Mouse (Mus musculus) heart, adult 2 months (tissue): ENCODE measurements around the gene Lmln. TPM values are rescaled to one million over a fixed set of nuclear protein-coding genes. Genes with fewer than 3 reads are reported as not detected.
"Not testable (repeated sequence)": the region's sequence is repeated elsewhere in the genome, so short reads cannot be mapped to it uniquely, and the experiment has no call there.

Experiments
- DNase-seq, 2 experiments: peaks; one replicate each; pipeline ENCODE4 v3.0.0; 2021
- H3K27ac ChIP-seq: fragments of 200-600 bp; 2 replicates; pipeline ENCODE4 v1.8.1; 2022
- H3K27me3 ChIP-seq: fragments of 200-500 bp; 2 replicates; pipeline ENCODE4 v1.6.1; 2012; ENCODE audit warnings: mild to moderate bottlenecking, low read length, inconsistent platforms, mixed read lengths; ENCODE audit not compliant: control insufficient read depth, insufficient read depth
- H3K36me3 ChIP-seq: fragments of 200-500 bp; 2 replicates; pipeline ENCODE4 v1.6.1; 2012; ENCODE audit warnings: low read length, inconsistent platforms; ENCODE audit not compliant: control insufficient read depth, insufficient read depth
- H3K4me1 ChIP-seq: fragments of 200-500 bp; 2 replicates; pipeline ENCODE4 v1.6.1; 2011; ENCODE audit warnings: low read length; ENCODE audit not compliant: control insufficient read depth, insufficient read depth
- H3K4me3 ChIP-seq: fragments of 200-600 bp; 2 replicates; pipeline ENCODE4 v1.8.1; 2022
- H3K79me2 ChIP-seq: fragments of 200-500 bp; replicated peaks from 2 replicates; pipeline ENCODE4 v1.6.1; 2012; ENCODE audit warnings: mild to moderate bottlenecking, inconsistent platforms, low read length, moderate library complexity, mixed read lengths; ENCODE audit not compliant: control insufficient read depth, insufficient read depth
- H3K9ac ChIP-seq: fragments of 200-500 bp; 2 replicates; pipeline ENCODE4 v1.6.1; 2012; ENCODE audit warnings: low read depth, mild to moderate bottlenecking, control low read depth, inconsistent platforms, low read length, mixed read lengths
- CTCF ChIP-seq: fragments of 200-600 bp; IDR thresholded peaks from 2 replicates; pipeline ENCODE4 v1.8.1; 2022; ENCODE audit warnings: antibody characterized with exemption, mild to moderate bottlenecking, moderate library complexity
- EP300 ChIP-seq: fragments of 200-500 bp; IDR thresholded peaks from 2 replicates; pipeline ENCODE4 v1.6.1; 2011; ENCODE audit warnings: low read depth, low read length, control low read depth; ENCODE audit not compliant: insufficient read depth
- POLR2A ChIP-seq: fragments of 200-500 bp; IDR thresholded peaks from 2 replicates; pipeline ENCODE4 v1.6.1; 2011; ENCODE audit warnings: mild to moderate bottlenecking, low read depth, low read length, control low read depth; ENCODE audit not compliant: insufficient read depth
- WGBS: fragments of 180-500 bp; shearing (Covaris S2); methylation state at CpG from one replicate; pipeline ENCODE4 v1.1.7; 2018; 5-methylcytosine and 5-hydroxymethylcytosine counted together
- intact Hi-C: fragments of 180-260 bp; cut with DNase I; formaldehyde crosslinking; loops from one replicate; pipeline ENCODE4 v1.15.1; 2025
- polyA plus RNA-seq: library from polyadenylated mRNA; depleted of rRNA; stranded (reverse); fragments of >200 nt; gene quantifications from 2 replicates; pipeline ENCODE4 v1.2.3, GENCODE M21; 2012
- total RNA-seq, 2 experiments: library from RNA; stranded (reverse); gene quantifications; 2 replicates each; pipeline ENCODE4 v1.2.3; 2021

The Lmln gene
- total and polyA plus RNA-seq, 3 experiments, result 1.1 to 2.0 (median 1.9) TPM

GRCm38 (mm10) chr16:33146185-33146584 lies 83.9 kb downstream of the Lmln start:
- Histone ChIP-seq H3K27ac (no peak overlapping the region), H3K9ac (no peak overlapping the region), H3K27me3 (no peaks in the 10 kb centered on the region), H3K4me3 (no peak overlapping the region), H3K36me3 (no peaks in the 10 kb centered on the region), H3K79me2 (no peaks in the 10 kb centered on the region), H3K4me1 (no peaks in the 10 kb centered on the region)
- TF ChIP-seq POLR2A (no peak), EP300 (no peak), CTCF (0 out of 2 replicates have a peak, but pooled peaks have one; percentile 2)
- intact Hi-C loops, result no loop called here
- DNase-seq, result no peak
- WGBS, result 92% methylated on average over 3 of the region's 3 CpGs

GRCm38 (mm10) chr16:33148135-33148534 lies 85.8 kb downstream of the Lmln start:
- Histone ChIP-seq H3K9ac (no peak overlapping the region), H3K79me2 (no peaks in the 10 kb centered on the region), H3K27me3 (no peaks in the 10 kb centered on the region), H3K27ac (no peak overlapping the region), H3K4me3 (no peak overlapping the region), H3K4me1 (no peaks in the 10 kb centered on the region), H3K36me3 (no peaks in the 10 kb centered on the region)
- intact Hi-C loops, result no loop called here
- DNase-seq, result no peak
- 89% methylated on average over 4 of the region's 4 CpGs for WGBS
- TF ChIP-seq EP300 (no peak), CTCF (no peak), POLR2A (no peak)

GRCm38 (mm10) chr16:33150875-33151274 lies 88.6 kb downstream of the Lmln start:
- H3K9ac ChIP-seq, H3K27ac ChIP-seq, H3K4me1 ChIP-seq, H3K36me3 ChIP-seq, H3K79me2 ChIP-seq, DNase-seq, H3K4me3 ChIP-seq, intact Hi-C loops, H3K27me3 ChIP-seq: not testable (repeated sequence)
- WGBS, result 67% methylated on average over 9 of the region's 9 CpGs

GRCm38 (mm10) chr16:33151558-33151957 lies 89.2 kb downstream of the Lmln start:
- H3K36me3 ChIP-seq, result no peaks in the 10 kb centered on the region
- H3K27ac ChIP-seq, result no peak overlapping the region
- intact Hi-C loops, result no loop called here
- H3K79me2 ChIP-seq, result no peaks in the 10 kb centered on the region
- TF ChIP-seq POLR2A (no peak), CTCF (no peak), EP300 (no peak)
- WGBS, result 54% methylated on average over 8 of the region's 8 CpGs
- no peak overlapping the region for H3K9ac ChIP-seq
- H3K27me3 ChIP-seq, result no peaks in the 10 kb centered on the region
- H3K4me1 ChIP-seq, result no peaks in the 10 kb centered on the region
- DNase-seq, result no peak
- no peak overlapping the region for H3K4me3 ChIP-seq

- TF ChIP-seq POLR2A (no peak), CTCF (peak; percentile 71), EP300 (no peak)
- Histone ChIP-seq H3K9ac (no peak overlapping the region), H3K36me3 (no peaks in the 10 kb centered on the region), H3K4me3 (no peak overlapping the region), H3K79me2 (no peaks in the 10 kb centered on the region), H3K27me3 (no peaks in the 10 kb centered on the region), H3K27ac (no peak overlapping the region), H3K4me1 (no peaks in the 10 kb centered on the region)
- DNase-seq, result no peak
- intact Hi-C loops, result loop anchor here (5.0 kb wide), 2 partner anchors 133 to 343 kb away; partner anchors contain the start of gene Smbd1
- WGBS, result 44% methylated on average over 4 of the region's 4 CpGs
Observed at GRCm38 (mm10) chr16:33154992-33155391, 92.7 kb downstream of the Lmln start.

GRCm38 (mm10) chr16:33158006-33158405 lies 95.7 kb downstream of the Lmln start:
- Histone ChIP-seq H3K4me1 (no peaks in the 10 kb centered on the region), H3K4me3 (no peak overlapping the region), H3K27me3 (no peaks in the 10 kb centered on the region), H3K79me2 (no peaks in the 10 kb centered on the region), H3K9ac (no peak overlapping the region), H3K36me3 (no peaks in the 10 kb centered on the region), H3K27ac (no peak overlapping the region)
- DNase-seq, result no peak
- TF ChIP-seq POLR2A, result no peak
- TF ChIP-seq EP300, result no peak
- TF ChIP-seq CTCF, result no peak
- intact Hi-C loops, result loop anchor here (5.0 kb wide), 2 partner anchors 136 to 346 kb away; partner anchors contain the start of gene Smbd1
- WGBS, result 90% methylated on average over 11 of the region's 11 CpGs
